Mouse (Mus musculus) thymus, postnatal 36 days (tissue): ENCODE measurements around the gene Srms.
A peak's percentile ranks its signal among the peaks of the same experiment; 100 is the strongest.

ENCODE experiments used
- DNase-seq, 2 experiments: peaks; one replicate each; pipeline ENCODE4 v3.0.0; 2022; ENCODE audit warnings: mixed read lengths in 2 of 2

Gene Srms

GRCm38 (mm10) chr2:181213021-181213445 is at the start of gene Srms:
Gene Srms (minus strand): TSS chr2:181213185.
- peak; percentile 38 to 46 for DNase-seq

GRCm38 (mm10) chr2:181253248-181253647 is 40.3 kb upstream of the Srms start:
- no peak for DNase-seq

- no peak for DNase-seq
Observed at GRCm38 (mm10) chr2:181251841-181252240, 38.9 kb upstream of the Srms start.

- no peak for DNase-seq
Observed at GRCm38 (mm10) chr2:181249217-181249616, 36.2 kb upstream of the Srms start.

- no peak for DNase-seq
Observed at GRCm38 (mm10) chr2:181245031-181245430, 32.0 kb upstream of the Srms start.

- peak in 1 of 2 experiments; percentile 22 for DNase-seq
Observed at GRCm38 (mm10) chr2:181243706-181244394, 30.9 kb upstream of the Srms start.

- DNase-seq, result no peak
Observed at GRCm38 (mm10) chr2:181242314-181242665, 29.3 kb upstream of the Srms start.

- peak; percentile 67 for DNase-seq
Observed at GRCm38 (mm10) chr2:181241602-181242313, 28.8 kb upstream of the Srms start, which contains the start of gene Helz2. Gene Helz2 (minus strand): TSS chr2:181242027.

GRCm38 (mm10) chr2:181240806-181241440 is 27.9 kb upstream of the Srms start:
- DNase-seq, result peak in 1 of 2 experiments; percentile 7

GRCm38 (mm10) chr2:181239261-181239660 is 26.3 kb upstream of the Srms start:
- no peak for DNase-seq

- no peak for DNase-seq
Observed at GRCm38 (mm10) chr2:181238861-181239260, 25.9 kb upstream of the Srms start.

- DNase-seq, result peak in 1 of 2 experiments; percentile 7
Observed at GRCm38 (mm10) chr2:181238091-181238610, 25.2 kb upstream of the Srms start.

- DNase-seq, result no peak
Observed at GRCm38 (mm10) chr2:181237251-181238014, 24.4 kb upstream of the Srms start.

- DNase-seq, result peak in 1 of 2 experiments; percentile 6
Observed at GRCm38 (mm10) chr2:181235681-181236566, 22.9 kb upstream of the Srms start.

- no peak for DNase-seq
Observed at GRCm38 (mm10) chr2:181234680-181235079, 21.7 kb upstream of the Srms start.

GRCm38 (mm10) chr2:181233443-181233842 is 20.5 kb upstream of the Srms start:
- DNase-seq, result no peak

GRCm38 (mm10) chr2:181231171-181231570 is 18.2 kb upstream of the Srms start:
- DNase-seq, result no peak

GRCm38 (mm10) chr2:181228335-181228734 is 15.3 kb upstream of the Srms start:
- DNase-seq, result no peak

- no peak for DNase-seq
Observed at GRCm38 (mm10) chr2:181227122-181227521, 14.1 kb upstream of the Srms start.

- DNase-seq, result no peak
Observed at GRCm38 (mm10) chr2:181224994-181225393, 12.0 kb upstream of the Srms start.

GRCm38 (mm10) chr2:181220361-181220760 is 7.4 kb upstream of the Srms start:
- DNase-seq, result no peak
